Mouse (Mus musculus): ENCODE results near the gene Ube2n.

DNA sequence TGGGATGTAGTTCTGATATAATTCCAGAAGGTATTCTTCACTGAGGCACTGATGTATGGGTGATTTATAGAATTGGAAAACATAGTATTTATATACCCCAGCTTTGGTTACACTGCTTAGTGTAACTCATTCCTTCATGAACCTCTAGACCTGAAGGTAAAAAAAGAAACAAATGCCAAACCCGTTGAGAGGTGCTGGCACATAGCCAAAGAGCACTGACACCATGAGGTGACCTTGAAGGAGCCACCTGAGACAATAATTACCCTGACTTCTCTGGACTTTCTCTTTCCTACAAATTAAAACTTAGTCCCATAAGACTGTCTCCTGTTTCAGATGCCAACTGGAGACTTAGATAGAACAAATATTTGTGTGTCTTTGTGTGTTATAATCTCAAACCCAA, 10.6 kb upstream of the Ube2n start:
- TF ChIP-seq CTCF (IDR thresholded peaks at IDR 0.05) (no peak), EP300 (IDR thresholded peaks at IDR 0.05) (no peak)

Measured in lung, postnatal 0 days (tissue).